Mouse (Mus musculus): ENCODE results near the gene Ralgapb.

DNA sequence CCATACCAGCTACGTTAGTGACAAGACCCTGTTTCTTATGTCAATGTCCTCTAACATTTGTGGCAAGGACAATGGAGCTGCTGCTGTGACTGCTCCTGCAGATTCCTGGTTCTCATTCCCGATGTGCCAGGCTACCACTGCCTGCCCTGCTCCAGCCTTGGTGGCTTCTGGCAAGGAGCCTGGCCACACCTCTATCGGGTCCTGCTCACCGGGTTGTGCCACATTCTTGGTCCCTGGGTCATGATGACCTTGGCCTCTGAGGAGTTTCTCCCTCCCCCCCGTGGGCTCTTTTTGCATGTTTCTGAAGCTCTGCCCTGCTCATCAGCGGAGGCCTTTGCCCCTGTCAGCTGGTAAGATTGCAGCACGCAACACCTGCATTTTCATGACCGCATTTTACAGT, 113.4 kb downstream of the Ralgapb start:
- no peak for TF ChIP-seq POLR2A (IDR thresholded peaks at IDR 0.05; ENCODE audit: insufficient read length, low read depth)
- no peak for TF ChIP-seq CEBPB (IDR thresholded peaks at IDR 0.05; ENCODE audit: insufficient read depth, poor library complexity, severe bottlenecking)
- TF ChIP-seq MAX (IDR thresholded peaks at IDR 0.05; ENCODE audit: low read depth) = no peak
- TF ChIP-seq MYOG (IDR thresholded peaks at IDR 0.05; ENCODE audit: control insufficient read depth in 1 of 3, insufficient read depth in 1 of 3, insufficient read length in 2 of 3, low read depth in 2 of 3) = no peak
- TF ChIP-seq E2F4 (IDR thresholded peaks at IDR 0.05; ENCODE audit: insufficient read depth) = no peak
- no peak for TF ChIP-seq TCF12 (IDR thresholded peaks at IDR 0.05; ENCODE audit: insufficient read depth, poor library complexity, severe bottlenecking)
- no peak for TF ChIP-seq SRF (IDR thresholded peaks at IDR 0.05; ENCODE audit: control insufficient read depth, insufficient read length, low read depth)
- TF ChIP-seq USF1 (IDR thresholded peaks at IDR 0.05; ENCODE audit: low read depth) = no peak
- no peak for TF ChIP-seq POLR2AphosphoS2 (IDR thresholded peaks at IDR 0.05; ENCODE audit: insufficient read length, low read depth)
- TF ChIP-seq TCF3 (IDR thresholded peaks at IDR 0.05; ENCODE audit: insufficient read length, low read depth) = no peak
- no peak for TF ChIP-seq MYOD1 (IDR thresholded peaks at IDR 0.05; ENCODE audit: control insufficient read depth in 1 of 3, insufficient read length in 2 of 3, low read depth in 2 of 3)

All from myocyte (in vitro differentiated cells).